Mouse (Mus musculus): ENCODE data around the gene Wdr62.
A peak's percentile ranks its signal among the peaks of the same experiment; 100 is the strongest.

DNA sequence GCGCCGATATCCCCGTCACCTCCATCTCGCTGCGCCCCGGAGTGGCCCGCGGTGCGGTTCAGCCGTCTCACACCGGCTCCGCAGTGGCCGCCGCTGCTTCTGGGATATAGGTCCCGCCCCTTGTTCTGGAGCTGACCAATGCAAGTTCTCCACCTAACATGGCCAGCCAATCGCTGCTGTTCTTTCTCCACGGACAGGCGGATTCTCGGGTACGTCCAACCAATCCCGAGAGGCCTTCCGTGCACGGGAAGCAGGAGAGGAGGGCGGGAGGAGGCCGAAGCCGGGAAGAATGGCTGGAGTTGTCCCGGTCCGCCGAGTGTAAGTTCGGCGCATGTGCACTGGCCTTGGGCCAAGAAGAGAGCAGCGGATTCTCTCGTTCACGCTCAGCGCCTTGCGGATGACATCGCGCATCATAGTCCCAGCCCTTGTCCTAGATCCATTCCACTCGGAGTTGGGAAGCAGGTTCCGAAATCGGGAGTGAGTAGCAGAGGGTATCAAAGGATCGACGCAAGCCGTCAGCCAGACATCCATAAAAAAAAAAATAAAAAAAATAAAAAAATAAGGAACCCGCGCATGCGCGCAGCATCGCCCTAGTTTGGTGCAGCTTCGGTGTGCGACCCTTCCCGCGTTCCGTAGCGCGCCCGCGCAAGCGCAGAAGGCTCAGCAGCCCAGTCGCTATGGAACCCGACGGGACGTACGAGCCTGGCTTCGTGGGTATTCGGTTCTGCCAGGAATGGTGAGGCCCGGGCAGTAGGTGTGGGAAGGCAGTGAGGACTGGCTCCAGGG is 48.4 kb downstream of the Wdr62 start, which contains the start of the genes Polr2i and Tbcb:
- TF ChIP-seq POLR2A (IDR thresholded peaks at IDR 0.05; ENCODE audit: insufficient read depth, low read length) (peak; percentile 83), CTCF (IDR thresholded peaks at IDR 0.05; ENCODE audit: low read depth, low read length) (no peak)

Measured in ES-Bruce4 (cell line).